Mouse (Mus musculus) T-cell, adult 2 months (primary cell): Measurements from ENCODE around the gene Bglap2.
"Not testable (repeated sequence)": the region's sequence is repeated elsewhere in the genome, so short reads cannot be mapped to it uniquely, and the experiment has no call there.

ENCODE experiments used
- DNase-seq: peaks from one replicate; pipeline ENCODE4 v3.0.0; 2022; ENCODE audit warnings: low spot score

Gene Bglap2

DNA sequence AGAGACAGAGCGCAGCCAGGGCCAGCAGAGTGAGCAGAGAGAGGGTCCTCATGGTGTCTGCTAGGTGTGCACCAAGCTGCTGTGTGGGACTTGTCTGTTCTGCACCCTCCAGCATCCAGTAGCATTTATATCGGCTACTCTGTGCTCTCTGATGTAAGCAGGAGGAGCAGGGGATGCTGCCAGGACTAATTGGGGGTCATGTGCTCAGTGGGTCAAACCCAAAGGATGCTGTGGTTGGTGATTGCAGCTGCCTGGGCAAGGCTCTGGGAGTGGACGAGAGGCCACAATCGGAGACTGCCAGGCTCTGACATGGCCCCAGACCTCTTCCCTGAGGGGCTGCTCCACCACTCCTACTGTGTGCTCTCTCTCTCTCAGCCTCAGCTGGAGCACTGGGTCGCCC is at the start of gene Bglap2:
Gene Bglap2, minus strand, starts transcription at position 101 of the 400 bp plus-strand sequence.
- not testable (repeated sequence) for DNase-seq

DNA sequence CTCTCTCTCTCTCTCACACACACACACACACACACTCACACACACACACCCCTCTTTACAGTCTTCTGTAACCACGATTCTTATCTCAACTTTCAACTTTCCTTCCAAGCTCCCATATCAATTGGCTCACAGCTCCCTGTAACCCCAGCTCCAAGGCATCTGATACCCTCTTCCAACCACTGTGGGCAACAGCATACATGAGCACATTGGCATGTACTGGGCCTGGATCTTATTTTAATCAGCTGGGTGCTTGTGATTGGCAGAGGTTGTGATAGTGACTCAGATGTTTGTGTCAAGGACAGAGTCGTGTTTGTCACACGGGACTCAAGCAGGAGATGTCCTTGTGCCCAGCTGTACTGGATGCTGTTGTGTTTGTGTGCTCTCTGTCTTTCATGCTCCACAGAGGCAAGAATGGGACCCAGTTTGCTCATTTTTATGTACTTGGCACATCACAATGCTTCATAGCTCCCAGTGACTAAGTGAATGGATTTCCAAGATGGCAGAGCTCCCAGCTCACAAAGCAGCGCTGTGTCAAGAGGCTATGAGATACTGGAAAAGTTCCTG is 48.9 kb upstream of the Bglap2 start:
- no peak for DNase-seq

DNA sequence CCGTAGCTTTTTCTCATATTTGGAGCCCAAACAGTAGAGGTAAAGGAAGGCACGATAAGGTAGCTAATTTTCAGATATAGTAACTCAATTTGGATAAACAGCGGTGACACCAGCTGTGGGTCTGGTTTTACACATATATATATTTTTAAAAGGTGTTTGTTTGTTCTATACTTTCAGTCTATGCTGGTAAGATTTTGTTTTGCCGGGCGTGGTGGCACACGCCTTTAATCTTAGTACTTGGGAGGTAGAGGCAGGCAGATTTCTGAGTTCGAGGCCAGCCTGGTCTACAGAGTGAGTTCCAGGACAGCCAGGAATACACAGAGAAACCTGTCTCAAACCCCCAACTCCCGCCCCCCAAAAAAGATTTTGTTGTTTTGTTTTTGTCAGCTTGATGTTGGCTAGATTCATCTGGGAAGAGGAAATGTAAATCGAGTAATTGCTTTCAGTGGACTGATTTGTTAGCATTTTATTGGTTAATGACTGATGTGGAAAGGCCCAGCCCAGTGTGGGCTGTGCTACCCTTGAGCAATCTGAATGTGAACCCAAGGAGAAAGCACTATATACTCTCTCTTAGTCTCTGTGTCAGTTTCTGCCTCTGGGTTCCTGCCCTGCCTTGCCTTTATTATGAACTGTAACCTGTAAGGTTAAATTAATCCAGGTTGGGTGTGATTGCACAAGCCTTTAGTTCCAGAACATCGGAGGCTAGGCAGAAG is 47.4 kb upstream of the Bglap2 start:
- DNase-seq = no peak

- DNase-seq = no peak
Measured at GRCm38 (mm10) chr3:88425330-88425689, 46.8 kb upstream of the Bglap2 start.

- peak; percentile 94 for DNase-seq
Measured at GRCm38 (mm10) chr3:88424605-88425329, 46.3 kb upstream of the Bglap2 start, which contains the start of gene Slc25a44. Gene Slc25a44 (minus strand): TSS chr3:88425139.

DNA sequence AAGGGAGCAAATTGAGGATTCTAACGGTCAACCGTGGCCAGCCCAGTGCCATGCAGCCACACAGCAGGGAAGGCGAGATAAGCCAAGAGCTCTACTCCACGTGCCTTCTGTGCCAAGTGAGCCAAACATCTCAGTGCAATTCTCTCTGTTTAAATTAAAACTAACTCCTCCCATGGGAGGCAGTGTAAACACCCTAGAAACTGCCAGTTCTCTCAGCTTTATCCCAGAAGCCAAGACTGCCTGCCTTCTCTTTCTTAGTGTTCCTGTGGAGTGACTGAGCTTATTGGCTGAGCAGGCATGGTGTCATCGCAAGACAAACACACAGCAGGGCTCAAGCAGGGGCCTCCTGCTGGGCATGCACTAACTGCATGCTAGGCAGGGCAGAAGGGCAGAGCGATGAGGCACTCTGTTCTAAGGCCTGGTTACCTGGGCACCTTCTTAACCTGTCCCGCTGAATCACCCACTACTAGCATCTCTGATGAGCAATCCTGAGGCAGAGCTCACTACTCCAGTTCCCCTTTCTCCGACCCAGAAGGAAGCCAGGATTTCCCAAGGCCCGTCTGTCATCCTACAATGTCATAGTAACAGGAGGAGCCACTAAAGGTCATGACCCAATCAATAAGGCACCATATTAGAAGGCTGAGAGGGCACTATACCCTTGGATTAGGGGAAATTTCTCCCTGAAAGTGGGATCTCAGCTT is 43.7 kb upstream of the Bglap2 start:
- DNase-seq = no peak

DNA sequence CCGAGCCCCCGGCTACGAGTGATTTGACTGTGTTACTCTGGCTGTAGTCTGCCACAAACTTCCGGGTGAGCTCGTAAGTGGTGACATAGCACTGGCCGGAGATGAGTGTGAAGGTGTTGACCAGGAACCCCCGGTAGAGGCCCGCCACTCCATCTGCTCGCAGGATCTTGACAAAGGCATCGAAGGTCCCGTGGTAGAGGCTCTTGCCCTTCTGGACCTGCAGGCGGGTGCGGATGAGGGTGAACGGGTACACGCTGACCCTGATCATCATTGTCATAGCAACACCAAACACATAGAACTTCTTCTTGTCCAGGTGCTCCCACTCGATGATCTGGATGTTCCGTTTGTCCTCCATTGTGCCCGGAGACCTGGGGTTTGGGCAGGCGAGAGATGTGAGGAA is 42.3 kb upstream of the Bglap2 start:
- no peak for DNase-seq

DNA sequence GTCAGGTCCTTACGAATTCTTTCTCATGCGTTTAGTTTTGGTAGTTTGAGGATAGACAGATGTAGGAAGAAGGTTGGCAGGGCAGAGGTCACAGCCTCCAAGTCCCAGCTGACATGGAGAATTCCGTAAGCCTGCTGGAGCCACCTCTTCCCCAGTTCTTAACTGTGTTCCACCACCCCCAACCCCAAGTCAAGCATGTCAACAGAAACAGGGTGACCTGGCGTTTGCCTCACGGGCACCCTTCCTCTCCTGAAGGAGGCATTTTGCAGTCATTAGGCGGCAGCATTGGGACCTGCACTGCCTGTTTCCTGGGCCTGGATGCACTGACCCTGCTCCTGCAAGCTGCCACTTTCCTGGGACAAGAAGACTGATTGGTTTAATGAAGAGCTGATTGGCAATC is 39.5 kb upstream of the Bglap2 start:
- no peak for DNase-seq

GRCm38 (mm10) chr3:88415668-88416067 is 37.2 kb upstream of the Bglap2 start:
- no peak for DNase-seq

DNA sequence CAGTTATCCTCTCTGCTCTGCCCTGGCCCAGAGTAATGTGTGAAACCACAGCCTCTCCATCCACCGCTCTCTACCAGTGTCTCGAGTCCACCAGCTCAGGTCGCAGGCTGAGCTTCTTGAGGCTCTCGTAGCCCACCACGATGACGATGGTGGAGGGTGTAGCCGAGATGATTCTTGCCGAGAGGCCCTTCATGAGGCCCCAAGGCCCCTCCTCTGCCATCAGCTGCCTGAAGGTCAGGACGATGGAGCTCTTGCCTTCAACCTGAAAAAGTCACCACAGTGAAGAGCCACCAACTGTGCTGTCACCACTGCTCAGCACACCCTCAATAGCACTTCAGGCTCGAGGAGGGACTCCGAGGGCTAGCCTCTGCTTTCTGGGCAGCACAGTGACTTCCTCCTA is 34.1 kb upstream of the Bglap2 start:
- no peak for DNase-seq

- DNase-seq = no peak
Measured at GRCm38 (mm10) chr3:88411681-88412080, 33.2 kb upstream of the Bglap2 start.

DNA sequence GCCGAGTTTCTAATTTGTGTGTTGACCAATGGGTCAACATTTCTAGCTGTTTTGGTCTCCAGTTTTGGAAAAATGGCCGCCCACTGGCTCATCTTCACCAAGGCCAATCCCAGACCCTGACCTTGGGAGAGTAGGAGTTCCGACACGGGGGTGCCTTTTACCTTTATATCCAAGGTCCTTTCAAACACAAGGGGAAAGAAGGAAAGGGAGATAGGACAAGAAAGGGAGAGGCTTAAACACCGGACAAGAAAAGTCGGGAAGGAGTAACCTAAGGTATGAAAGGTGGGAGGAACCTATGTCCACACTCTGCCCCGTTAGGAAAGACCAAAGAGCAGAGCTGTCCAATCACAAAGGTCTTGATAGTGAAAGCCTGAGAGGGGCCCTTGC is 32.1 kb upstream of the Bglap2 start:
- DNase-seq = no peak

DNA sequence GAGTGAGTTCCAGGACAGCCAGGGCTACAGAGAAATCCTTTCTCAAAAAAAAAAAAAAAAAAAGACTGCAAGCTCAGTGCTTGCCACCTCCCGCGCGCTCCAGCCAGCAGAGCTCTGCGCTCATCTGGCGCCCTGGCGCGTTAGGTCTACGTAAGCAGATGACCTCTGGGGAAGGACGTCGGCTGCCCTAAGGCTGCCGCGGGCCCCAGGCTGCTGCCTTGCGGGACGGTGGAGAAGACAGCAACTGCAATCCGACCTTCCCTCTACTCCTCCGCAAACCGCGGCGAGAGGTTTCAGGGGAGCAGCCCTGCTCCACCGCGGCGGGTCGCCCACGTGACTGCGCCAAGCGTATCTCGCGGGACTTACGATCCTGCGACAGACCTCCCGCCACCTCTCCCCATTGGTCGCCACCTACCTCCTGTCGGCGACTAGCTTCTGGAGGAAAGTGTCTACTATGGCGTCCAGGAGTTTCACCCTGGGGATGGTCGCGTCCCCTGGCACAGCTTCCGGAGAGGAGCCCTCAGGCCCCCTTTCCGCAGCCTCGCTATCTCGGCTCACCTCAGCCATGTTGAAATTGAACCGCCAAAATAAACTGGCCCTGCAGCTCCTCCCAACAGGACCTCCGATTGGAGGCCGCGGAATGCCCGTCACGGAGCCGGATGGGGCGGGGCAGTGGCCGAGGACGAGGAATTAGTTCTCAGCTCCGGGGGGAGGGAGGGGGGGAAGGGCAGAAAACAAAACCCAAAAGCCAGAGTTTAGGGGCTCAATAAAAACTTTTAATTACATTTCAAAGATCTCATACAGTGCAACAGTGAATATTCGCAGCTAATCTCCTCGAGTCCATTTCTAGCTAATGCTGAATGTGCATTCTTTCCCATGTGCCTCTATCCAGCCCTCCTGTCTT is 31.5 kb upstream of the Bglap2 start, which contains the start of gene Pmf1:
Gene Pmf1, minus strand, starts transcription at position 591 of the 904 bp plus-strand sequence.
- peak; percentile 92 for DNase-seq

DNA sequence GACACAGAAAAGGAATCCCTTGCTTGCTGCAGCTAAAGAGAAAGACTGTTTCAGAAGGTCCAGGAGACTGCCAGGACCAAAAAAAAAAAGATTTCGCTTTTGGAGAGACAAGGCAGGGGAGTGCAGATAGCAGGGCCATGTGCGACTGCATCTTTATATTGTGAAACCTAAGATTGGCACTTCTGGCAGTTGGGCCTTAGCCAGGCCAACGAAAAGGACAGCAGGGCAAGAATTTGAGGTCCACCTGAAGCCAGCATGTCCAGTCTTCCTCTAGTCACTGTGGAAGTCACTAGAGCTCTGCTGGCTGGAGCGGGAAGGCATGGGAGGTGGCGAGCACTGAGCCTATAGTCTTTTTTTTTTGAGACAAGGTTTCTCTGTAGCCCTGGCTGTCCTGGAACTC is 30.5 kb upstream of the Bglap2 start:
- DNase-seq = no peak

GRCm38 (mm10) chr3:88407529-88407928 is 29.0 kb upstream of the Bglap2 start:
- DNase-seq = no peak

GRCm38 (mm10) chr3:88407090-88407489 is 28.6 kb upstream of the Bglap2 start:
- DNase-seq = peak; percentile 69

- no peak for DNase-seq
Measured at GRCm38 (mm10) chr3:88403522-88404230, 25.2 kb upstream of the Bglap2 start.

GRCm38 (mm10) chr3:88398666-88399065 is 20.2 kb upstream of the Bglap2 start:
- DNase-seq = no peak

- DNase-seq = no peak
Measured at GRCm38 (mm10) chr3:88395742-88396141, 17.2 kb upstream of the Bglap2 start.

- no peak for DNase-seq
Measured at GRCm38 (mm10) chr3:88395288-88395687, 16.8 kb upstream of the Bglap2 start.
